Mouse (Mus musculus) stomach, embryonic 15.5 days (tissue): Measurements from ENCODE around the gene Unc119b. TPM values are rescaled to one million over a fixed set of nuclear protein-coding genes. Genes with fewer than 3 reads are reported as not detected.

ENCODE experiments used
- ATAC-seq: fragments of 200-750 bp; cut with Nextera tagmentation; 2 replicates; pipeline ENCODE4 v1.8.0; 2017; ENCODE audit warnings: low read depth, moderate number of reproducible peaks, moderate TSS enrichment; ENCODE audit not compliant: insufficient read depth, low FRiP score
- H3K27ac ChIP-seq: fragments of 300-500 bp; sonication (generic); 2 replicates; pipeline ENCODE4 v1.5.1; 2015; ENCODE audit warnings: mild to moderate bottlenecking, inconsistent platforms
- H3K27me3 ChIP-seq: fragments of 300-500 bp; sonication (generic); replicated peaks from 2 replicates; pipeline ENCODE4 v1.6.1; 2015; ENCODE audit warnings: inconsistent platforms
- H3K36me3 ChIP-seq: fragments of 300-500 bp; sonication (generic); 2 replicates; pipeline ENCODE4 v1.6.1; 2015; ENCODE audit warnings: inconsistent platforms
- H3K4me1 ChIP-seq: fragments of 300-500 bp; sonication (generic); 2 replicates; pipeline ENCODE4 v1.6.1; 2015; ENCODE audit warnings: inconsistent platforms
- H3K4me2 ChIP-seq: fragments of 300-500 bp; sonication (generic); 2 replicates; pipeline ENCODE4 v1.6.1; 2015; ENCODE audit warnings: mild to moderate bottlenecking, inconsistent platforms
- H3K4me3 ChIP-seq: fragments of 300-500 bp; sonication (generic); replicated peaks from 2 replicates; pipeline ENCODE4 v1.5.1; 2015; ENCODE audit warnings: inconsistent platforms
- H3K9ac ChIP-seq: fragments of 300-500 bp; sonication (generic); 2 replicates; pipeline ENCODE4 v1.6.1; 2015; ENCODE audit warnings: inconsistent platforms
- H3K9me3 ChIP-seq: fragments of 300-500 bp; sonication (generic); 2 replicates; pipeline ENCODE4 v1.6.1; 2016; ENCODE audit warnings: inconsistent platforms
- WGBS: fragments of 180-500 bp; shearing (Covaris S2); methylation state at CpG from one replicate; pipeline ENCODE4 v1.1.7; 2015; 5-methylcytosine and 5-hydroxymethylcytosine counted together
- polyA plus RNA-seq: library from polyadenylated mRNA; unstranded; fragments of >200 nt; fragmentation: Nextera tagmentation; extraction: Ambion mirVana; gene quantifications from 2 replicates; pipeline ENCODE4 v1.2.1, GENCODE M21; 2015

The Unc119b gene
- polyA plus RNA-seq, 1 experiment from 2014 or later = 29.7 TPM

DNA sequence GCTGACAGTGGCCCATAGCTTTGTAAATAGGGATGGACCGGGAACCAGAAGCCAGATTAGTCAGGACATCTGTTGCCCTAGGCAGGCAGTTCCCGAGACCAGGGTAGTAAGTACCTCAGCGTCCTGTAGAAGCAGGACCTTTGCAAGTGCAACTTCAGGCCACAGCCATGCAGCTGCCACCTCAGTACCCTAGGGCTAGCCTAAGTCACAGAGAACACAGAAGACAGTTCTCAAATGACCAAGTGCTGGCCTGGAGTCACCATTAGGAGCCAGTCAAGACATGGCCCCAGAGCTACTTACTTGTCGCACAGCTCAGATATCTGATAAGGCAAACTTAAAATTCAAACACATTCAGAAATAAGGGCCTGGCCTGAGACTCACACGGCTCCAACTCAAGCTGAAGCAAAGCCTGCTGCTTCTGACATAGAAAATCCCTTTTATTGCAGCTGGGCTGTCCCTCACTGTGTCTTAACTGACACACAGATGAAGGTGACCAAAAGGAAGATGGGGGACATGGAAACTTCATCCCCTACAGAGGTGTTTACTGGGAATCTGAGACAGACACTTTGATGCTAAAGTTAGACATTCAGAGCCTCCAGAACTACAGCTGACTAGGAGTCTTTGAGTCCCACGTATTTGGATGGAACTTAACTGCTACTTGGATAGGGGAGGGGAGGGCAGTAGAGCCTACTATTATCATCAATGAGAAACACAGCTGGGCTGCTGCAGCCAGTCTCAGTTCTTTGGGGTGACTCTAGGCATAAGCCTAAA lies 11.4 kb upstream of the Unc119b start:
- H3K4me1 ChIP-seq = no peaks in the 10 kb centered on the region
- 77% methylated on average over 6 of the region's 6 CpGs for WGBS
- H3K4me3 ChIP-seq = no peak overlapping the region
- peaks cover 50% of the 10 kb centered on the region for H3K36me3 ChIP-seq
- H3K4me2 ChIP-seq = no peak overlapping the region
- ATAC-seq = no peak
- H3K9me3 ChIP-seq = no peaks in the 10 kb centered on the region
- H3K27ac ChIP-seq = no peak overlapping the region
- no peak overlapping the region for H3K9ac ChIP-seq
- H3K27me3 ChIP-seq = no peaks in the 10 kb centered on the region

DNA sequence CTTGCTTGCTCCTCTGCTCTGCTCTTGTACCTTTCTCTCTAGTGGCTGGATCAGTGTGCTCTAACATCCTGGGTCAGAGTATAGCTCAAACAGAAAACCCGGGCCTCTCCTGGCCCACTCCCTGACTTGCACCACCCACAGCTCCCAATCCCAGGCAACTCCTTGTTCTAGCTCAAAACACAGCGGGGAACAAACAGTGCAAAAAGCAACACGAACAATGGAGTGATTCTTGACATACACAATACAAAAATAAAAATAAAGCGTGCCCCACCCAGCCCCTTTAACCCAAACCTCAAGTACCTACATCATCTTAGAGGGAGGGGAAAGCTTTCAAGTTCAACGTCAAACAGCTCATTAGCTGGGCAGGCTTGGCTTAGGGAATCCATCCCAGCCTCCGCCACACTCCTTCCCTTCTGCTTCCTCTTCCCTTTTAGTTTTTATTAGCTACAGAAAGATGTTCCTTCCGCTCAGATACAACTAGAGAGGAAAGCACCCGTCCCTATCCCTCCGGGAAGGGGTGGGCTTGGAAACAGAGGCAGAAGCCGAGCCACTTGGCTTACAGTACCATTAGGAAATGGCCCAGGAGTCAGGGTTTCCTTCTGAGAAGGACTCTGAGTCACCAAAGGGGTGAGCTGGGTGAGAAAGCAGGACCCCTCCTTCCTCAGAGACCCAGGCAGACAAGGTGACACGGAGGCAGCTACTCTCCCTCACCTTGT lies 10.6 kb upstream of the Unc119b start:
- no peak overlapping the region for H3K4me2 ChIP-seq
- WGBS = 77% methylated on average over 11 of the region's 11 CpGs
- H3K27ac ChIP-seq = no peak overlapping the region
- ATAC-seq = no peak
- H3K36me3 ChIP-seq = peaks cover 43% of the 10 kb centered on the region
- H3K9me3 ChIP-seq = no peaks in the 10 kb centered on the region
- H3K27me3 ChIP-seq = no peaks in the 10 kb centered on the region
- H3K9ac ChIP-seq = no peak overlapping the region
- H3K4me3 ChIP-seq = no peak overlapping the region
- no peaks in the 10 kb centered on the region for H3K4me1 ChIP-seq

DNA sequence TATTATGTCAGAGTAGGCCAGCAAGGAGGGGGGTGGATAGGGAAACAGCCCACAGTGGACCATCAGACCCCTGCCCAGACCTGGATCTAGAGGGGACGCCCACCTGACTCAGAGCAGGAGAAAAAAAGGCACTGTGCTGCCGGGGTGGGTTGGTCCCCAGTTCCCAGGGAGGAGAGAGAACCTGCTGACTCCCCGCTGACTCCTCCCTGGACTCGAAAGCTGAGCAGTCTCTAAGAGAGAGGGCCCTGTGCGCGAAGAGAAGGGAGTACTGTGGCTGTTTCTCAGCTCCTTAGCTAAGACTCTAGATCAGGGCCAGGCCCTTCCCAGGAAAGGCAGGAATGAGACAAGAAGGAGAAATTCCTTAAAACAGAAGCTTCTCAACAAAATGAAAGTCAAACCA lies 9.7 kb upstream of the Unc119b start:
- no peak overlapping the region for H3K9ac ChIP-seq
- WGBS = 63% methylated on average over 6 of the region's 6 CpGs
- no peak overlapping the region for H3K4me3 ChIP-seq
- no peaks in the 10 kb centered on the region for H3K27me3 ChIP-seq
- ATAC-seq = no peak
- H3K9me3 ChIP-seq = no peaks in the 10 kb centered on the region
- H3K4me1 ChIP-seq = no peaks in the 10 kb centered on the region
- peaks cover 34% of the 10 kb centered on the region for H3K36me3 ChIP-seq
- H3K27ac ChIP-seq = no peak overlapping the region
- H3K4me2 ChIP-seq = no peak overlapping the region

DNA sequence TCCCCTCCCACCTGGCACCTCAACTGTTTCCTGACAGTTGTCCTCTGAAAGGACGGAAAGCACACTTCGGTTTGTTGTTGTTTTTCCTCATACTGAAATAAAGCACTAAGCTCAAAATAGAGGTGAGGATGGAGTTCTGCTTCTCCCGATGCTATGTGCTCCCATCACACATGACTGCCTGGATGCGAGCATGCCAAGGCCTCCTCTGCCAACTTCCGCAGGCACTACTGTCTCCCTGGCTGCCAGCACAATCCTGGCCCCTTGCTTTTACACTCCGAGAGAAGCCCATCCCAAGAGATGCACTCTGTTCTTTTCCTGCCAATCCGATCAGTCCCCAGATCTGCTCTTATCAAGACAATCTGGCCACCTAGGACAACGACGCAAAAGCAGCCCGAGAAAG lies 8.8 kb upstream of the Unc119b start:
- Histone ChIP-seq H3K4me2 (no peak overlapping the region), H3K9me3 (no peaks in the 10 kb centered on the region), H3K27ac (no peak overlapping the region), H3K4me1 (no peaks in the 10 kb centered on the region), H3K36me3 (peaks cover 30% of the 10 kb centered on the region), H3K9ac (no peak overlapping the region), H3K27me3 (no peaks in the 10 kb centered on the region), H3K4me3 (no peak overlapping the region)
- no peak for ATAC-seq
- 72% methylated on average over 10 of the region's 10 CpGs for WGBS

DNA sequence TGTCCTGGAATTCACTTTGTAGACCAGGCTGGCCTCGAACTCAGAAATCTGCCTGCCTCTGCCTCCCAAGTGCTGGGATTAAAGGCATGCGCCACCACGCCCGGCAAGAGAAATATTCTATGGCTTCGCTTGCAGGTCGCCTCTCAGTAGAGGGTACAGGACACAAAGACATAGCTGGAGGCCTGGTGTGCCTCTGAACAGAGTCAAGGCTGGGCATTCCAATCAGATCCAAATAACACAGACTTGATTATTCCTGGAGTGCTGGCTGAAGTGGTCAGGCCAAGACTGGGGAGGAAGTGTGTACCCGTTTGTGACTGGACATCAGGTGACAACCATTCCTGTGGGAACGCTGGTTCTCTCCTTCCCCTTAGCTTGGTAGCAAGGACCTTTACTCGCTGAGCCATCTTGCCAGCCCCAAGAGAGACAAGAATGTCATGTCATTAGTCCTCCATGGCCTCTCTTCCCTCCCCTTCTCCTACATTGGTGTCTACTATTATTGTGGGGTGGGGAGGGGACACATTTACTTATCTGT lies 7.5 kb upstream of the Unc119b start:
- H3K36me3 ChIP-seq = peaks cover 17% of the 10 kb centered on the region
- H3K9me3 ChIP-seq = no peaks in the 10 kb centered on the region
- H3K27ac ChIP-seq = no peak overlapping the region
- H3K27me3 ChIP-seq = no peaks in the 10 kb centered on the region
- no peak for ATAC-seq
- no peaks in the 10 kb centered on the region for H3K4me1 ChIP-seq
- no peak overlapping the region for H3K4me3 ChIP-seq
- WGBS = 91% methylated on average over 9 of the region's 9 CpGs
- H3K9ac ChIP-seq = no peak overlapping the region
- H3K4me2 ChIP-seq = no peak overlapping the region

DNA sequence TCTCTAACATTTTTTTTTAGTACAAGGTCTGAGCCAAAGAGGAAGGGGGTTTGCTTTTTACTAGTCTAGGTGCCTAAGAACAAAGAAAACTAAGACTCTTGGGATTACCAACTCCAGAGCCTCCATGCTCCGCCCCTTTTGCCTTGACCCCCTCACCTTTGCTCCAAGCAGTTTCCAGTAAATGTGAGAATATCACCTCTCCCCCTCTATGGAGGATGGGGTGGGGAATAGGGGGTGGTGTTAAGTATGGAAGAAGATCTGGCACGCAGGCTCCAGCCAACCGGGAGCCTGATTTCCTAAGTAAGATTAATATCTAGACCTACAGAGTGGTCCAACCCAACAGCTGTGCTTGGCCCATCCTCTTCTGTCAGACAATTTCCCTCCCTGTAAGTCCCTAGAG lies 6.0 kb upstream of the Unc119b start:
- H3K27me3 ChIP-seq = no peaks in the 10 kb centered on the region
- no peak for ATAC-seq
- H3K4me1 ChIP-seq = no peaks in the 10 kb centered on the region
- no peak overlapping the region for H3K9ac ChIP-seq
- H3K4me3 ChIP-seq = no peak overlapping the region
- H3K36me3 ChIP-seq = peaks cover 4% of the 10 kb centered on the region; the same call in 1 of the 2 replicates
- no peaks in the 10 kb centered on the region for H3K9me3 ChIP-seq
- no peak overlapping the region for H3K27ac ChIP-seq
- WGBS = 41% methylated on average over 3 of the region's 3 CpGs
- no peak overlapping the region for H3K4me2 ChIP-seq

DNA sequence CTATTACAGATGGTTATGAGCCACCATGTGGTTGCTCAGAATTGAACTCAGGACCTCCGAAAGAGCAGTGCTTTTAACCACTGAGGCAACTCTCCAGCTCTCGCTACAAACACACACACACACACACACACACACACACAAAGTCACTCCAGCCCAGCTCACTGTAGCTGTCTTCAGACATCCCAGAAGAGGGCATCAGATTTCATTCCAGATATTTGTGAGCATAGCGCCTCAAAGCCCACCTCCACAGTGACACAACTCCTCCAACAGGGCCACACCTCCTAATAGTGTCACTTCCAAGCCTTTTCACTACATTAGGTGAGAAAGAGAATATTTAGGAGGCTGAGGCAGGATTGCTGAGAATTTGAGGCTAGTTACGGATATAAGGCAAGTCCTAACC lies 4.3 kb upstream of the Unc119b start:
- 56% methylated on average over 4 of the region's 4 CpGs for WGBS
- no peak for ATAC-seq

DNA sequence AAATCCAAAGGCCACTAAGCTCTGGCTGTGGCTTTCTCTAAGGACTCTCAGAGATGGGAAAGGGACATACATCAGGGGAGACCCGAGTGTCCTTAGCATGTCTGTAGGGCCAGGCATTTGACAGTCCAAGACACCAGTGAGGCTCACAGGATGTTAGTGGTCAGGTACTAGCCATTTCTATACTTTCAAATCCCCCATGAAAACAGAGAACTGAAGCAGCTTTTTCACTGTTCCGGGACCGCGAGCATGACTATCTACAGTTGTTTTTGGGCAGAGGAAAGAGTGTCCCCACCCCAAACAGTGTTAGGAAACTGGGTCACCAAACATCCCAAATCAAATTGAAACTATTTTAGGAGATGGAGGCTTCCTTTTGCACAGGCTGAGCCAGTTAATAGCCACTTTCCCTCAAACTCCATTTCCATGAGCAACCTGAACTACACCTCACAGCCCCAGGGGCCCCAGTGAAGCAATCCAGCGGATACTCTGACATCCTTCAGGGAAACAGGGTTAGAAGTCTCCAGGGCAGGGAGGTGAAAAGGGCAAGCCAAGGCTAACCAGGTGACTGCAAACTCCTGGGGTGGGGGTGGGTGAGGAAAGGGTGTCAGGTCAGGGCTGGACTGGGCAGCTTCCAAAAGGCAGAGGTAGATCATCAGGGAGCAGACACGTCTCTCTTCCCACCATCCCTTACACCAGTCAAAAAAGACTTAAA lies 1.3 kb downstream of the Unc119b start:
- H3K27me3 ChIP-seq = no peaks in the 10 kb centered on the region
- ATAC-seq = no peak
- H3K4me2 ChIP-seq = peak overlapping the region; percentile 94
- peak overlapping the region; percentile 6; the same call in 1 of the 2 replicates for H3K9ac ChIP-seq
- 0 out of 2 replicates have a peak, but pooled peaks cover 4% of the 10 kb centered on the region for H3K36me3 ChIP-seq
- H3K4me3 ChIP-seq = peak overlapping the region; percentile 81
- no peak overlapping the region for H3K27ac ChIP-seq
- H3K4me1 ChIP-seq = peaks cover 14% of the 10 kb centered on the region
- H3K9me3 ChIP-seq = no peaks in the 10 kb centered on the region
- WGBS = 57% methylated on average over 6 of the region's 6 CpGs

More for the DNA sequence above, 4.3 kb upstream of the Unc119b start:
- Histone ChIP-seq H3K4me3 (no peak overlapping the region), H3K4me2 (no peak overlapping the region), H3K27ac (no peak overlapping the region), H3K9ac (no peak overlapping the region), H3K36me3 (0 out of 2 replicates have a peak, but pooled peaks cover 2% of the 10 kb centered on the region), H3K4me1 (no peaks in the 10 kb centered on the region), H3K27me3 (no peaks in the 10 kb centered on the region), H3K9me3 (no peaks in the 10 kb centered on the region)

DNA sequence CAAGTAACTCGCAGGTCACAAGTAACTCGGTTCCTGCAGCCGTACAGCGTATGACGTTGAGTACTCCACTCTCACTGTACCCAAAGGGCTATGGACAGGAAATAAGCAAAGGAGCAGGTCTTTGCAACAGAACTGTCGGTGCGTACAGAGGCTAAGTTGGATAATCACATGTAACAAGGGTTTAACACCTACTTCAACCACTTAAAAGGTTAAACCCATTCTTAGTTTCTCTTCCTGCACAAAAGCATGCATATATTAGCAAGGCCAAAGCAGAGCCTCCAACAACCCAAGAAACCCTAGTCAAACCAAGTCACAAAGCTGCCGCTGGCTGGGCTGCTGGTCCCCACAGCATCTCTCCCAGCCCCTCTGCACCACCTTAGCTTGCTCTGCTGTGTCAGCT lies 2.3 kb downstream of the Unc119b start:
- no peak for ATAC-seq

DNA sequence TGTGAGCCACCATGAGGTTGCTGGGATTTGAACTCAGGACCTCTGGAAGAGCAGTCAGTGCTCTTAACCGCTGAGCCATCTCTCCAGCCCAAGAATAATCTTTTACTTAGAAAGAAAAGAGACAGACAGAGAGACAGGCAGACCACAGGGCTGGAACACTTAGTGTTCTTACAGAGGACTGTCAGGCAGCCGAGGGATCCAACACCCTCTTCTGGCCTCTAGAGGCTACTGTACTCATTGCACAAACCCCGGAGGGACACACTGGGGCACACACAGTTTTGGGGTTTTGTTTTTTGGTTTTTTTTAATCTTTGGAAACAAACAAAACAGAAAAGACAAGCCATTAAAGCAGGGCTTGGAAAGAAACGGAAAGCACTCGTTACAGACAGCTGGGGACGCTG lies 5.4 kb downstream of the Unc119b start:
- Histone ChIP-seq H3K4me2 (no peak overlapping the region), H3K9me3 (no peaks in the 10 kb centered on the region), H3K36me3 (peaks cover 18% of the 10 kb centered on the region), H3K27me3 (no peaks in the 10 kb centered on the region), H3K4me3 (no peak overlapping the region), H3K9ac (no peak overlapping the region), H3K27ac (no peak overlapping the region), H3K4me1 (peaks cover 18% of the 10 kb centered on the region)
- 89% methylated on average over 6 of the region's 6 CpGs for WGBS
- no peak for ATAC-seq

More for the DNA sequence above, 2.3 kb downstream of the Unc119b start:
- Histone ChIP-seq H3K4me2 (no peak overlapping the region), H3K4me3 (no peak overlapping the region), H3K36me3 (0 out of 2 replicates have a peak, but pooled peaks cover 6% of the 10 kb centered on the region), H3K27ac (no peak overlapping the region), H3K4me1 (peaks cover 14% of the 10 kb centered on the region), H3K9me3 (no peaks in the 10 kb centered on the region), H3K9ac (0 out of 2 replicates have a peak overlapping the region, but pooled peaks have one; percentile 6), H3K27me3 (no peaks in the 10 kb centered on the region)
- 89% methylated on average over 8 of the region's 8 CpGs for WGBS

DNA sequence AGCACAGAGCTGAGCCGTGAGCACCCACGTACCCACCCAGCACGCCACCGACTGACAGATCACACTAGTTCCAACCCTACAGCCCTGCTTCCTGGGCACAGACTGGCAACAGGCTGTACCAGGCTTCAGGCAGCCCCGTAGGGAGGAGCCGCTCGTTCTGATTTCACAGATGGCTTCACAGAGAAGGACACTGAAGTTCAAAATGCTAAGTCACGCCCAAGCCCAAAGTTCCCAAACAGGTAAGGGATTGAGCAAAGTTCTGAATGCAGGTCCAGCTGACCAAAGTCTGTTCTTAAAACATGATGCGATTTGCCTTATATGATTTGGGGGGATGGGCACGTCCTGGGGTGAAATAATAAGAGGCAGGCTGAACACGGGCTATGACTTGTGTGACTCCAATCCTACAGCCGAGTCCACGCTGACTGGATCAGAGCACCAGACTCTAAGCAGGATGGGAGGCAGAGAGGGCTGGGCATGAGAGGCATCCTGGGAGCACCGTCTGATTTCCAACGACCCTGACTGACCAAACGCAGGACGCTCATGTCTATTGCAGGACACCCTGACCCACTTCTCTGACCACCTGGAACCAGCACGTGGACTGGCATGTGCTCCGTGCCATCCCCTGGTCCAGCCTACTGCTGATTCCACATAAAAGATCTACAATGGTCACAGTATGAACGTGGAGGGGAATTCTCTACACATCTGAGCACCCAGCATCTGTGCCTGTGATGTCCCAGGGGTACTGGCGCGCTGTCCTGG lies 7.2 kb downstream of the Unc119b start:
- Histone ChIP-seq H3K27ac (no peak overlapping the region), H3K9ac (no peak overlapping the region), H3K4me1 (0 out of 2 replicates have a peak, but pooled peaks cover 5% of the 10 kb centered on the region), H3K4me2 (no peak overlapping the region), H3K27me3 (no peaks in the 10 kb centered on the region), H3K4me3 (no peak overlapping the region), H3K36me3 (peaks cover 22% of the 10 kb centered on the region), H3K9me3 (no peaks in the 10 kb centered on the region)
- no peak for ATAC-seq
- WGBS = 91% methylated on average over 22 of the region's 22 CpGs
